Mouse (Mus musculus): ENCODE data around the gene 4931428L18Rik.
A peak's percentile ranks its signal among the peaks of the same experiment; 100 is the strongest.

The 4931428L18Rik gene

DNA sequence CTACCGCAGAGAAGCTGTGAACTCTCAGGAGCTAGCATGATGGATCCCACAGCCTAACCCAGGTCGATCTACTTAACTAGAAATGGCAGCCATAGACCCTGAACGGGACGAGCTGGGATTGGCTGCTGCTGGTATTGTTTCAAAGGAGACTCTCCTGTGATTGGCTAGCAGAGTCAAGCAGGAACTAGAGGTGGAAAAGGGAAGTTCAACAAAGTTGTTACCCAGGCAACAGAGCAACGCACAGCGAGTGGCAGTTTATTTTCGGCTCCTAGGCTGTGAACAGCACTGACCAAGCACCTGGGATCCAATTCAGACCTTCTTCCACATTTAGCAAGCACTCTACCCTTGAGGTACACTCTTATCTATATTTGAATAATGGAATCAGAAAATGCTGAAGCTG lies at the start of gene 4931428L18Rik, which contains the start of gene Pih1d3:
4931428L18Rik (minus strand) TSS at position 121 of the 400 bp plus-strand sequence.
Pih1d3 (plus strand) TSS at position 275 of the 400 bp plus-strand sequence.
- DNase-seq (ENCODE audit: low spot score in 2 of 2) = no peak

DNA sequence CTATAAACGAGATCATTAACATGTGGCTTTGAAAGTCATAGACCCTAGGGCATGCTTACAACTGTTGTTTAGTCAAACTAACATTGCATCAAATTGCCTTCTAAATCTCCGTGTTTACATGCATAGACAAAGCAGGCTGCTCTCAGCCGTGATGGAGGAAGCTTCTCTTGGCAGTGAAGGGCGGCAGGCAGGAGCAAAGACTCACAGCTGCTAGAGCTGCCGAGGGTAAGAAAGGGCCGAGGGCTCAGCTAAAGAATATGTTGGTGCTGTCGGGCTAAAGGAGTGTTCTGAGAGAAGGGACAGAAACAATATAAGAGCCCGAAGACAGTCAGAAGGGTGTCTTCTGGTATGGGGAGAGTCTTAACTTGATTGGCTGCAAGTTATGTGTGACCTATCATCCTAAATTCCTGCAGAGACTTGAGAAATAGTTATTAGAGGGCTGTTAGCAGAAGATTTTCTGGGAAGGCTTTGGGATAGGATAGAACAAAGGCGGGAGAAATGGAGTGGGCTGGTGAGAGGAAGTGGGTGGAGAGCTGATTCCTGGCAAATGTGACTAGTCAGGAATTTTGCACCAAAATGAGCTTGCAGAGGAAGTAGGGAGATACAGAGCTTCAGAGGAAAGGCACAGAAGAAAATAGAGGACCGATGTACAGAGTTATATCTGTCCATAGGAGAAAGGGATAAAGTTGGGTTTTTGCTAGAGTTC lies 37.9 kb upstream of the 4931428L18Rik start:
- DNase-seq (ENCODE audit: low spot score in 2 of 2) = no peak

GRCm38 (mm10) chr1:31233319-31234036 lies 11.0 kb upstream of the 4931428L18Rik start:
- DNase-seq (ENCODE audit: low spot score in 2 of 2) = no peak

DNA sequence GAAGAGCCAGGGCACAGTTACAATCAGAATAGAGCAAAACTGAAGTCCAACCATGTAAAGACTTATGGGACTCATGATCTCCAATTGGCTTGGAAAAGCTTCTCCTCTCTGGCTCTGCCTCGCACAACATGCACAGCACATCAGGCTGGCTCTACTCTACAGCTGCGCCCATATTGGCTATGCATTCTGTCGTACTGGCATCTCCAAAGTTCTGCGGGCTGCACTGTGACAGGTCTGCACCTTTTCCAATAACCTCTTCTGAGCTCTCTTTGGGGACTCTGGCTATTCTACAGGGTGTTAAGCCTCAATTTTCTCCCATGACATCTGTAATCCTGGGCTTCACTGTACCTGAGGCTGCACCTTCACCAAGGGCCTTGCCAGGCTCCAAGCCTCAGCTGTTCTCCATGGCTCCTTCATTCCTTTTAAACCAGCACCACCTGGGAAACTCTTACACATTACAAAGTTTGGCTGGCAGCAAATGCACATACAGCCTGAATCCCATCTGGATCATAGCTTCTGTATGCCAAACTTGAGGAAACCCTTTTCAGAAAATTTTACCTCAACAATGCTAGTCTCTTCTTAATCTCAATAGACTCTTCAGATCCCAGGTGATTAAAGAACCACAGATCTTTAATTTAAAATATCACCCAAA lies 1.8 kb downstream of the 4931428L18Rik start:
- DNase-seq (ENCODE audit: low spot score in 2 of 2) = no peak

- DNase-seq (ENCODE audit: low spot score in 2 of 2) = no peak
These were observed 7.7 kb downstream of the 4931428L18Rik start for GRCm38 (mm10) chr1:31214831-31215230.

GRCm38 (mm10) chr1:31210144-31210543 lies 12.3 kb downstream of the 4931428L18Rik start:
- peak in 1 of 2 experiments; percentile 15 for DNase-seq (ENCODE audit: low spot score in 2 of 2)

DNA sequence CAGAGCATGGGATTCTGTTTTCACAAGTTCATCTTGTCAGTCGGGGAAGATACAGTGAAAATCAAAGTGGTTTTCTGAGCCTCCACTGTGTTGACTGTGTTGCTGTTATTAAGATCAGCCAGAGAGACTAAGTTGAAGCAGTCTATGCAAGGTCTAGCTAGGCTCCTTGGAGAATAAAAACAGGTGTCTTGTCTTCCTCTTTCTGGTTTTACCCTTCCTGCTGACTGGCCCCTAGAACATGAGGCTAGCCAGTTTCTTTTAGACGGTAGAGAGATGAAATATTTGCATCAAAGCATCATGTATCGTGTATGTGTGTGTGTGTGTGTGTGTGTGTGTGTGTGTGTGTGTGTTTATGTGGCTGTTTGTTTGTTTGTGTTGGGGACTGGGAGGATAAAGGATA lies 16.7 kb downstream of the 4931428L18Rik start:
- DNase-seq (ENCODE audit: low spot score in 2 of 2) = no peak

GRCm38 (mm10) chr1:31205346-31205745 lies 17.1 kb downstream of the 4931428L18Rik start:
- DNase-seq (ENCODE audit: low spot score in 2 of 2) = no peak

- DNase-seq (ENCODE audit: low spot score in 2 of 2) = no peak
These were observed 18.7 kb downstream of the 4931428L18Rik start for GRCm38 (mm10) chr1:31203771-31204170.

DNA sequence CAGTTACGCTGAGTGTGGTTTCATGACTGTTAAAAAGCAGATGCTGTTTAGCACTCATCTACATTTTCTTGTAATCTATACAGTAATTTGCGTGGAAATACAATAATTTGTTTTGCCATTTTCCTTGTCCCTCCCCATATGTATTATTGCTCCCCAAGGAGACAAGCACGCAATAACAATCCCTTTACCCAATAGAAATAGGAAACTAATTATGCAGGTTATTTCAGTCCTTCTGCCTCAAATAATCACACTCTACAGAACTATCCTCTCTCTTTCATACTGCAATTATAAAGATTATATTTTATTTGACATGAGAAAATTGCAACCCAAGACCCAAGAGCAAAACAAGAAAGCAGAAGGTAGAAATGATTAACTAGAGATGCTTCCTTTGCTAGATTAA lies 25.5 kb downstream of the 4931428L18Rik start:
- DNase-seq (ENCODE audit: low spot score in 2 of 2) = no peak

- DNase-seq (ENCODE audit: low spot score in 2 of 2) = no peak
These were observed 26.9 kb downstream of the 4931428L18Rik start for GRCm38 (mm10) chr1:31195633-31196032.

DNA sequence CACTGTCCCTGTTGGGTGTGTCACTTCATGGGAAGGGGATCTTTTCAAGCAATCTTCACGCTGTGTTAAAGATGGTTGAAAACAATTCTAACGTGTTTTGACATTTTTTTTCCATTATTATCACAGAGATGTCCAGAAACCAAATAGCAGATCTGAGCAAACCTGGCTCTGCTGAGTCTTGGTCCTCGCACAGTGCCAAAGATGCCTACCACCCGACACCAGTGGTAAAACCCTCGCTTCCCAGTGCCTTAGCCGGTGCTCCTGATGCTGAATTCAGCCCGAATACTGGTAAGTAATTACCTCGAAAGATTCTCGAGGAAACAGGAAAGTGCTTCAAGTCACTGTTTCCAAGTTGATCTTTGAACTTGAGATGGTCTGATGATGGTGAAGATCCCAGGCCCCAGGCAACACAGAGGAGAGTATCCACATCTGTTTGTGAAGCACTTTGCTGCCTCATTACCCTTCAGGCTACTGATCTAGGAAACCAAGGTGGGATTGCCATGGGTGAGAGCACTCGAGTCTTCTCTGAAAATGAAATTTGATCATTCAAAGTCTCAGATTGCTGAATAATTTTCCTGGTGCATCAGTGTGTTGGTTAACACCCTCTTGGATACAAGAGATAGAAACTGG lies 32.1 kb downstream of the 4931428L18Rik start:
- no peak for DNase-seq (ENCODE audit: low spot score in 2 of 2)

GRCm38 (mm10) chr1:31178264-31178663 lies 44.2 kb downstream of the 4931428L18Rik start:
- no peak for DNase-seq (ENCODE audit: low spot score in 2 of 2)

DNA sequence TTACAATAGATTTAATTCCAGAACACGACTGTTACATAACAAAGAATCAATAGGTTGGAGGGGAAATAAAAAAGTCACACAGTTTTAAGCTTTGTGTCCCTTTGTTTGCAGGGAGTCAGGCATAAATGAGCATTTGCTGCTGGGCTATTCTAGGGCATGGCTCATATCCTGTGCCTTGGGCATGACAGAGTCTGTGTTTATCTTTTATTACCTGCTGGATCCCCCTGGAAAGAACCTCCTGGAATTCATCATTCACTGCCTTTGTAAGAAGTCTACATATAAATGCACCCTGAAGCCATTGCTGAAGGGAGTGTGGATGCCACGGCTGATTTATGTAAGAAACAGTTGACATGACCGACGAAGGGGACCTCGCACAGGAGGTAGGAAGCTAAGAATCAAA lies 46.4 kb downstream of the 4931428L18Rik start, which contains the start of gene Lgsn:
Lgsn (plus strand) TSS at position 301 of the 400 bp plus-strand sequence.
- no peak for DNase-seq (ENCODE audit: low spot score in 2 of 2)

- no peak for DNase-seq (ENCODE audit: low spot score in 2 of 2)
These were observed 47.1 kb downstream of the 4931428L18Rik start for GRCm38 (mm10) chr1:31175401-31175800.

DNA sequence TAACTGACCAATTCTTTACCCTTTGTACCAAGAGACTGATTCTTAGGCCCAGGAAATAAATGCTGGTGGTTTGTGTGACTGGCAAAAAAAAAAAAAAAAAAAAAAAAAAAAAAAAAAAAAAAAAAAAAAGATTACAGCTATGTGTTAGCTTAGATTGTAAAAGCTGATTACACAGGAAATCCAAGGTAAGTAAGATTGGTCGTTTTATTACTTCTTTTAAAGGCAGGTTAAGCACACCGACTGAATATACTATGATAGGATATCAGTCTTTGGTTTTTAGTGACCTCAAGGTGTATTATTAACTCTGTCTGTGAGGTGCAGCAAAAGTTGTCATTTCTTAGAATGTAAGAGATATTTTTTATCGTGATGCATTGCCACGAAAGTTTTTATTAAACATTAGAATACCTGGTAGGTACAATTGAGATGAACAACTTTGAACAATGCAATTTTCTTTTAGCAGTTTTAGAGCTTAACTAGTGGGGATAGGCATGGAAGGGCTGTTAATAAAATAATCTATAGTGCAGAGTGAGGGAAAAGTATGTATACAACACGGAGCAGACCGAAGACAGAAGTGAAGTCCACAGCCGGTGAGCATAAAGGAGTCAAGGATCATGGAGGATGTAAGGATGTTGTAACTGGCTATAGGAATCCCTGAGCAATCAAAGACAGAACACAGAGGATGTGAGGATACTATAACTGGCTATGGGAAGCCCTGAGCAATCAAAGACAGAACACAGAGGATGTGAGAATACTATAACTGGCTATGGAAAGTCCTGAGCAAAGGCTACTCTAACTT lies 57.0 kb downstream of the 4931428L18Rik start:
- DNase-seq (ENCODE audit: low spot score in 2 of 2) = no peak

DNA sequence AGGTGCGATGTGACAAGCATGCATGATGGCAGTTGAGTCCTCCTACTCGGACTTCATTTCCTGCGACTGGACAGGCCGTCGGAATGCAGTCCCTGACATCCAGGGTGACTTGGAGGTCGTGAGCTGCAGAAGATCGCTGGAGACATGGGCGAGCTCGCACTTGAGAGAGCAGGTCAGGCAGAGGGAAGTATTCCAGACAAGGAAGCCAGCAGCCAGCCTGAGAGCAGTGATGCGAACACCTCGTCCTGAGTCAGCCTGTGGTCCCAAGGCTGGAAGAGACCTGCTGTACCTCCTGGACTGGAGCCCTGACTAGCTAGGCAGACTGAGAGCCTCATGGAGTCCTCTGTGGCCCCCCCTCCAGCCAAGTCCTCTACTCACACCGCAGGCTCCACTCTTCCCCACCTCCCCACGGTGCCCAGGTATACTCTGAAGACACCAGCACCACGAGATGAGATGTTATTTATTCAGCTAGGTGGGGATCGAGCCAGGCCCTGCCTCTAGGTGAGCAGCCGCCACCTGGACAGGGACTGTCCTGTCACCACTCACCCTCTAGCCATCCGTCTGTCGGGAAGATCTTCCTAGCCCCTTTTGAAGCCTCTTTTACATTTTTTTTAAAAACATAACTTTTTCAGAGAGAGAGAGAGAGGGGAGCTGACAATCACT lies 57.8 kb downstream of the 4931428L18Rik start:
- no peak for DNase-seq (ENCODE audit: low spot score in 2 of 2)

DNA sequence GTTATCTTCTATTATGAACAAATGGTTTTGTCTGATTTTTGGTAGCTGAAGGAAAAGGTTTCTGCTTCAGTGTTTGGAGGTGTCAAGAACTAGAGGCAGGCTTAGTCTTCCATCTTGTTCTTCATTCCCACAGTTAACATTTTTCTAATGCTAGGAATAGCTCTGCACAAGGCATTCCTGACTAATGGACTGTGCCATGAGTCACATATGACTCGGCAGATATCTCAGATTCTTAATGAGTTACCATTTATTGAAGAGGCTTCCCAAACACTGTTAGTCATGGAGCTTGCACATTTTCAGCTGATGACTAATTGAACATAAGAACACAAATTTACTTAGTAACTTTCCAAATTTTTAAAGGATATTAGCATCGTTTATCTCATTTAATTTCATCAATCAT lies 65.6 kb downstream of the 4931428L18Rik start:
- DNase-seq (ENCODE audit: low spot score in 2 of 2) = no peak

DNA sequence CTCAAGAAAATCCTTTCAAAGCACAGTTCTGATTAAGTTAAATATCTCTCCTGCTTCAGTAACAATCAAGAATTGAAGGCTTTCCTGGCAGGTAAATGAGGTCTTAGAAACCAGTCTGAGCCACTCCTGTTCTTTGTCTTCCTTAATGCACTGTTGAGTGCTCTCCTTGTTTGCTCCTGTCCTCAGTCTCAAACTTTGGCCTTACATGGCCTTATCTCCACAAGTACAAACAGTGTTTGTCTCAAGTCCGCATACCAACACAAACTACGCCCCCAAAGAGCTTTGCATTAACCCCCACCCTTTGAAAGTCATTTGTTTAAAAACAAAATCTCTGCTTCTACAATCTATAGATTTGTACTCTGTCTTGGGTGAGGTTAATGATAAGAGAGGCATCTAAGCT lies 66.3 kb downstream of the 4931428L18Rik start:
- DNase-seq (ENCODE audit: low spot score in 2 of 2) = no peak

- no peak for DNase-seq (ENCODE audit: low spot score in 2 of 2)
These were observed 68.6 kb downstream of the 4931428L18Rik start for GRCm38 (mm10) chr1:31153793-31154349.
